Mouse (Mus musculus): ENCODE results near the gene Ercc8. TPM values are rescaled to one million over a fixed set of nuclear protein-coding genes. Genes with fewer than 3 reads are reported as not detected.

The Ercc8 gene
- polyA plus RNA-seq, 1 experiment from 2014 or later = 6.2 TPM

GRCm38 (mm10) chr13:108229634-108230330 is 71.3 kb downstream of the Ercc8 start:
- no peak overlapping the region for H3K4me2 ChIP-seq
- H3K4me3 ChIP-seq (replicated peaks) = no peak overlapping the region
- H3K9me3 ChIP-seq (replicated peaks) = no peaks in the 10 kb centered on the region
- no peaks in the 10 kb centered on the region for H3K36me3 ChIP-seq (replicated peaks)
- ATAC-seq (ENCODE audit: insufficient read depth) = no peak
- 55% methylated on average over 6 of the region's 6 CpGs for WGBS (ENCODE audit: insufficient replicate concordance)
- no peak overlapping the region for H3K9ac ChIP-seq
- no peak overlapping the region for H3K27ac ChIP-seq (replicated peaks)
- no peaks in the 10 kb centered on the region for H3K4me1 ChIP-seq (replicated peaks)
- no peaks in the 10 kb centered on the region for H3K27me3 ChIP-seq

- no peaks in the 10 kb centered on the region for H3K36me3 ChIP-seq (replicated peaks)
- H3K4me1 ChIP-seq (replicated peaks) = no peaks in the 10 kb centered on the region
- no peak overlapping the region for H3K9ac ChIP-seq
- WGBS (ENCODE audit: insufficient replicate concordance) = 22% methylated on average over 4 of the region's 4 CpGs
- no peak overlapping the region for H3K4me2 ChIP-seq
- ATAC-seq (ENCODE audit: insufficient read depth) = no peak
- no peak overlapping the region for H3K27ac ChIP-seq (replicated peaks)
- no peaks in the 10 kb centered on the region for H3K9me3 ChIP-seq (replicated peaks)
- no peak overlapping the region for H3K4me3 ChIP-seq (replicated peaks)
- no peaks in the 10 kb centered on the region for H3K27me3 ChIP-seq
These were observed 81.5 kb downstream of the Ercc8 start for GRCm38 (mm10) chr13:108240012-108240411.

- WGBS (ENCODE audit: insufficient replicate concordance) = 32% methylated on average over 5 of the region's 5 CpGs
- no peak for ATAC-seq (ENCODE audit: insufficient read depth)
- Histone ChIP-seq H3K4me3 (replicated peaks) (no peak overlapping the region), H3K9ac (no peak overlapping the region), H3K4me2 (no peak overlapping the region), H3K4me1 (replicated peaks) (no peaks in the 10 kb centered on the region), H3K27me3 (no peaks in the 10 kb centered on the region), H3K27ac (replicated peaks) (no peak overlapping the region), H3K9me3 (replicated peaks) (no peaks in the 10 kb centered on the region), H3K36me3 (replicated peaks) (no peaks in the 10 kb centered on the region)
These were observed 83.2 kb downstream of the Ercc8 start for GRCm38 (mm10) chr13:108241715-108242114.

Other genes starting within 250 kb of the Ercc8 start
- gene Smim15, start 114.3 kb upstream of the Ercc8 start, polyA plus RNA-seq (2015; fragmentation: Nextera tagmentation; extraction: Ambion mirVana) = 21.7 and 22.9 TPM in 2 replicates
- 19.5 and 23.8 TPM in 2 replicates for gene Ndufaf2, start 108 bp upstream of the Ercc8 start, polyA plus RNA-seq (2015; fragmentation: Nextera tagmentation; extraction: Ambion mirVana)
- gene Elovl7, start 55.7 kb downstream of the Ercc8 start, polyA plus RNA-seq (2015; fragmentation: Nextera tagmentation; extraction: Ambion mirVana) = 2.0 and 2.1 TPM in 2 replicates
- gene Depdc1b, start 157.6 kb downstream of the Ercc8 start, polyA plus RNA-seq (2015; fragmentation: Nextera tagmentation; extraction: Ambion mirVana) = 13.3 and 13.7 TPM in 2 replicates

All from liver, embryonic 15.5 days (tissue).